Mouse (Mus musculus): ENCODE data around the gene 1700088E04Rik.

The 1700088E04Rik gene

DNA sequence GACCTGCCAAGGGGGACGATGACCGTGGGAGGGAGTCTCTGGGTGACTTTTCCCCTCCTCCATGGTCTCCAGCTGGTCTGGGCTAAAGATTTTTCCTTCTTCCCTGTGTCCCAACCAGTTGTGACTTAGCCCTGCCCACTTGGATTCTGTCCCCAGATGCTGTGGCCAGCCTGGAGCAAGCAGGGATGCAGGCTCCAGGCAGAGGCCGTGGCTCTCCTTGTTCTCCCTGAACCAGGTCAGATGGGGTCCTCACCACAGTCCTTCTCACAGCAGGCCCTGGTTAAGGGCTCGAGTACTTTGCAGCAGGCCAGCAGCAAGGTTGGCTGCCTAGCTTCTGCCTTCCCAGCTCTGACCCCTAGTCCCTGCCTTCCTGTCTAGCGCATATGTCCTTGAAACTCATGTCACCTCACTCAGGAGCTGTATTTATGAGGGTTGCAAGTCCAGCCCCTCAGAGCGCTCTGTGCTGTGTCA is 7.8 kb downstream of the 1700088E04Rik start:
- intact Hi-C loops (cut with DNase I): no loop called here

- intact Hi-C loops (cut with DNase I): no loop called here
These were observed 9.6 kb downstream of the 1700088E04Rik start for GRCm38 (mm10) chr15:79131442-79131841.

DNA sequence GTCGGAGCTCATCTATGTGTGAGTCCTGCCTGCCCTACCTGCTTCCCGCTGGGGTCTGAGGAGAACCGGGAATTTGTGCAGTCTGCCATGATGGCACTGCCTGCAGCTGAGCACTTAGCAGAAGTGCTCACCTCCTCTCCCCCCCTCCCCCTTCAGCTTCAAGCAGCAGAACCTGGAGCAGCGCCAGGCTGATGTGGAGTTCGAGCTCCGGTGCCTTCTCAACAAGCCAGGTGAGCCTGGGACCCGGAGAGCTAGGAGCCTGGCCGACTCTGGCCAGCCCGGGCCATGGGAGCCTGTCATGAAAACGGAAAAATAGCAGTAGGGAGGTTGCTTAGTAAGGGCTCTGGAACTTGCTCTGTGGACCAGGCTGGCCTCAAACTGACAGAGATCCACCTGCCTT is 10.3 kb downstream of the 1700088E04Rik start:
- intact Hi-C loops (cut with DNase I): no loop called here

DNA sequence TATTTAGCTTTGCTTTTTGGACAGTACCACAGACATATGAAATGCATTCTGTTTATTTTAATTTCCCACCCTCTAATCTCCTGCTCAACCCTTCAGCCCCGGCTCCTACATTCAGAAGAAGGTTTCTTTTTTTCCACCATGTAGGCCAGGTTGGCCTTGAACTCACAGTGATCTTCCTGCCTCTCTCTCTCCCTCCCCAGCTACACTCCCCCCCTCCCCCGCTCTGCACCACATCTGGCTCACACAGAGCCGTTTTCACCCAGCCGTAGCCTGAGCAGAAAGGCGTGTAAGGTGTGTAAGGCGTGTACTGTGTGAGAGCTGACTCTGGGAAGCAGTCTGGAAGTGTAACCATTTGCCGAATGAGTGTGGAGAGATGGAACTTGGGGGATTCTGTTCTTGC is 11.7 kb downstream of the 1700088E04Rik start:
- intact Hi-C loops (cut with DNase I): loop anchor here (5.0 kb wide), 1 partner anchor 37 kb away; no protein-coding TSS in a partner anchor

DNA sequence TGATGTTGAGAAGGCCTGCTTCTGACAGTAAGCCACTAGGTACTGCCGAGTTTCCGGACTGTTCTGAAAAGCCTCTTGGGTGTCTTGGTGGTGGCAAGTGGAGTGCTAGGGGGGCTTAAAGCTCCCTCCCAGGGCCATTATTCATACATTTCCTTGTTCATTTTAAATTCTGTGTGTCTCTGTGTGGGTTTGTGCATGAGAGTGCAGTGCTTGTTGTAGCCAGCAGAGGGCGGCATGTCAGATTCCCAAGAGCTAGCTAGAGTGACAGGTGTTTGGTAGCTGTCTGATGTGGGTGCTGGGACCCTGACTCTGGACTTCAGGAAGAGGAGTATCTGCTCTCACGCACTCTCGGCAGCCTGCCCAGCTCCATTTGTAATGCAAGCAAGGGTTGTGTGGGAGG is 12.8 kb downstream of the 1700088E04Rik start:
- intact Hi-C loops (cut with DNase I): loop anchor here (5.0 kb wide), 1 partner anchor 36 kb away; no protein-coding TSS in a partner anchor

DNA sequence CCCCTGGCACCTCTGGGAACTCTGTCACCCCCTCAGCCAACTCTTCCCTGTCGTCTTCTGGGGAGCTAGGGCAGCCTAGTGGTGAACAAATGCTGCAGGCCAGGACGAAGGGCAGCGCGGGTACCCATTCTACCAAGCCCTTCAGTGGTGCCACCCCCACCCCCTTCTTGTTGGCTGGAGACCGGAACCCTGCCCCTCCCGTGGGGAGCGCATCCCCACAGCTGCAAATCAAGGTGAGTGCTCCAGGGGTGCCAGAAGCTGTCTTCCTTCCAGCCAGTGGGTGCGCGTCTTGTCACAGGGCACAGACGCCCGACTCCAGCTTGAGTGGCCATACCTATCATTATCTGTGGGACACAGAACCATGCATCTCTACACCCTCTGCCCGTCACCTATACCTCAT is 14.0 kb downstream of the 1700088E04Rik start:
- intact Hi-C loops (cut with DNase I): loop anchor here (5.0 kb wide), 1 partner anchor 35 kb away; no protein-coding TSS in a partner anchor

- intact Hi-C loops (cut with DNase I): loop anchor here (5.0 kb wide), 1 partner anchor 34 kb away; no protein-coding TSS in a partner anchor
These were observed 14.7 kb downstream of the 1700088E04Rik start for GRCm38 (mm10) chr15:79126217-79126932.

DNA sequence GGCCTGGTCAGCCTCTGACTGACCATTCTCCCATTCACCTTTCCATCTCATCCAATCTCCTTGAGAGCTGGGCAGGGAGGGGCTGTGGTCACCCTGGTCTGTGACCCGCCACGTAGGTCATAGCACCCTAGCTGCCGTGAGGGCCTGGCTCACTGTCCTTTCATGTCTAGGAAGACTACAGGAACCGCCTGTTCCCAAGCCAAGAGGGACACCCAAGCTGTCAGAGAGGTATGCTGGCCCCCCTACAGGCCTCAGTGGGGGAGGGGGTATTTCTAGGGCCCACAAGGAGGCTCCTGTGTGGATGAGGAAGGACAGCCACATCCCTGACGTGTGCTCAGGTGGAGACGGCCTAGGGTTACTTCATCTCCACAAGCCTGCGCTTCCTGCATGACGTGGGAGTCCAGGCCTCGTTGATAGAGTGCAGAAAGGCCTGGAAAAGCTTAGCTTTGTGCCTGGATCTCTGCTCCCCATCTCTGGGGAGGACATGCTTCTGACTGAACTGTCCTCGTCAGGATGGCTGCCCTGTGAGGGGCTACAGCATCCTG is 16.6 kb downstream of the 1700088E04Rik start:
- intact Hi-C loops (cut with DNase I): no loop called here

- intact Hi-C loops (cut with DNase I): no loop called here
These were observed 17.3 kb downstream of the 1700088E04Rik start for GRCm38 (mm10) chr15:79123751-79124150.

DNA sequence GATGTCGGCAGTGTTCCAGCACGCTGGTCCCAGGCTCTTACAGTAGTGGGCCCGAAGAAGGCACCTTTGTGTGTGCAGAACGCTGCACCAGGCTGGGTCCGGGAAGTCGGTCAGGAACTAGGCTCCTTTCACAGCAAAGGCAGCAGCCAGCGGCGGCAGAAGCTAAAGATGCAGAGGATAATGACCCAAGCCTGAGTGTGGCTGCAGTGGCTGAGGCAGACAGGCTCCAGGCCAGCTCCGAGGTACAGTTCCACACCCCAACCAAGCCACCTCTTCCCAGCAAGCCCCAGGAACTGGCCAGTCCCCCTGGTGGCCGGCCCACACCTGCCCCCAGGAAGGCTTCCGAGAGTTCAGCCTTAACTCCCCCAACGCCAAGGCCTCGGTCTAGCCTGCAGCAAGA is 18.5 kb downstream of the 1700088E04Rik start:
- intact Hi-C loops (cut with DNase I): no loop called here

DNA sequence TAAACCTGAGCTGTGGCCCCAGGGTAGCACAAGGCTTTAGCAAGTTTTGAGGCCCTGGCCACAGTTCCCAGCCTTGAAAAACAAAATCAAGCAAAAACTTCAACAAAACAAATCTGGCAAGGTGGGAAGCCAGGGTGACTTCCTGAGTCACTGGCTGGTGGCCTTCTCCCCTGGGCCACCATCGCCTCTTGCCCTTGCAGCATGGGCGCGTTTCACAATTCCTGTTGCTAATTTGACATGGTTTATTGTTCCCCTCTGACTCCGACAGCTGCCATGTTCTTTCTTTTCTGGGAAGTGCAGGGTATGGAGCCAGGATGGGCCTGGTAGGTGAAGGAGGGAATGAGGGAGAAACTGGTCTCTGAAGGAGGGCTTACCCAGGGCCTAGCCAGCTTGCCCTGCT is 18.9 kb downstream of the 1700088E04Rik start:
- intact Hi-C loops (cut with DNase I): no loop called here

DNA sequence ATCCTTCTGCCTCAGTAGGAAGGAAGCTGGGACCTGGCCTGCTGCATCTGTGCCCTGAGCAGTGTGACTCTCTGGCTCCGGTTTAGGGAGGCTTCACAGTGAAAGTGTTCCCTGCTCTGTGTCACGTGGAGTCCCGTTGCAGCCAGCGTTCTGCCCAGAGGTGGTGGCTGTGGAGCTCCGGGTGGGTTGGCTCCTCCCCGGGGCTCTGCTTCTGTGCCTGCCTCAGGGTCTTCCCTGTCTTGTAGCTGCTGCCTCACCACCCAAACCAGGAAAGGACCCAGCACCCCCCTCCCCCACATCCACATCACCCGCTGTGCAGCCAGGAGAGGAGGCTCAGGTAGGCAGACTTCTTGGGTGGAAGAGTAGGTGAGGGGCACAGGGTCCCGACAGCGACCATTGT is 21.6 kb downstream of the 1700088E04Rik start:
- intact Hi-C loops (cut with DNase I): no loop called here

DNA sequence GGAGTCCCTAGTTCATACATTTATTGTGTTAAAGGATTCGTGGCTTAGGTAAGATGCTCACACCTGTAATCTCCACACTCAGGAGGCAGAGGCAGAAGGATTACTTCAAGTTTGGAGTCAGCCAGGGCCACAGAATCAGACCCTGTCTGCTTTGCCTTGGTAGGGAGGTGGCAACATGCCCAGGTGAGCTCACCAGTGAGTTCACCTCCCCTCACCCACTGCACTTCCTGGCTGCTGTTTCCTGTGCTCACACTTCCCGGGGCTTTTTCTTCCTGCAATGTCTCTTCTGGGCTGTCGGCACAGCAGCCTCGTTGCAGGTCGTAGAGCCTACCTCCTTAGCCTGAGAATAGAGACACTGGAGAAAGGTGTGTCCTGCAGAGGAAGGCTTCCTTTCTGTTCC is 25.8 kb downstream of the 1700088E04Rik start:
- intact Hi-C loops (cut with DNase I): no loop called here

DNA sequence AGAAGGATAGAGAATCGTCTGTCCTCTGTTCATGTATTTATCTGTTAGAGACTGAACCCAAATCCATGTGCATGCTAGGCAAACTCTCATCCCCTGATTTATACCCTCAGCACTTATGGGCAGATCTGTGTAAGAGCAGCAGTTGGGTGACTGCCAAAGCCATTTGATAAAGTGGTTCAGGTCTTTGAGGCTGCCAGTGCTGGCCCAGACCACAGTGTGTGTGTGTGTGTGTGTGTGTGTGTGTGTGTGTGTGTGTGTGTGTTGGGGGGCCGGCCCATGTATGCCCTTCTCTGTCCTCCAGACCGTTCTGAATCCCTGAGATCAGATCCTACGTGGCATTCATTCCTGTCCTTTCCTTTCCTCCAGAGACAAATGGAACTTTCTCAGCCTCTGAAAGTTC is 29.3 kb downstream of the 1700088E04Rik start:
- intact Hi-C loops (cut with DNase I): no loop called here

GRCm38 (mm10) chr15:79110528-79110927 is 30.5 kb downstream of the 1700088E04Rik start:
- intact Hi-C loops (cut with DNase I): no loop called here

GRCm38 (mm10) chr15:79110031-79110430 is 31.0 kb downstream of the 1700088E04Rik start:
- intact Hi-C loops (cut with DNase I): no loop called here

DNA sequence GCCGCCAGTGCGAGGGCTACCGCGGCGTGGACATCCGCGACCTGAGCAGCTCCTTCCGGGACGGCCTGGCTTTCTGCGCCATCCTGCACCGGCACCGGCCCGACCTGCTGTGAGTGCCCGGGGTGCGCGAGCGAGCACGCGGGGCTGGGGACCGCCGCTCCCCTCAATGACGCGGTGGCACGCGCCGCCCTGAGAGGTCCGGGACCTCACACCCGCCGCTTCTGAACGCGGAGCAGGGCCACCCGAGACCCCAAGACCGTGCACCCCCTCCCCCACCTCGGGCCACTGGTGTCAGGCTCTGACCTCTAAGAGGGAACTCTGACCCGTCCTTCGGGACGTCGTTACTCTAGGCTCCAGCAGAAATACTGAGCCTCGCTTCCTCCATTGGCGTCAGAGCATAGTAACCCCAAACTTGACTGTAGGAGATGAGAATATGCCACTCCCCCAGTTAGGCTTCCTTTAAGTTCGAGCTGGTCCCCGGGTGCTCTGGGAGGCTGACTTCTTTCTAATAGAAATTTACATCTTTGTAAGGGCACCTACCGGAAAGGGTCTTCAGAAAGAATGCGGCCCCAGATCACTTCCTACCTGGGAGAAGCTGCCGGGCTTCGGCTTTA is 31.6 kb downstream of the 1700088E04Rik start:
- intact Hi-C loops (cut with DNase I): no loop called here

GRCm38 (mm10) chr15:79108421-79109320 is 32.4 kb downstream of the 1700088E04Rik start, which contains the start of gene Micall1:
TSS of gene Micall1 (plus strand) at chr15:79108898.
- intact Hi-C loops (cut with DNase I): no loop called here

- intact Hi-C loops (cut with DNase I): no loop called here
These were observed 33.1 kb downstream of the 1700088E04Rik start for GRCm38 (mm10) chr15:79107966-79108365.

DNA sequence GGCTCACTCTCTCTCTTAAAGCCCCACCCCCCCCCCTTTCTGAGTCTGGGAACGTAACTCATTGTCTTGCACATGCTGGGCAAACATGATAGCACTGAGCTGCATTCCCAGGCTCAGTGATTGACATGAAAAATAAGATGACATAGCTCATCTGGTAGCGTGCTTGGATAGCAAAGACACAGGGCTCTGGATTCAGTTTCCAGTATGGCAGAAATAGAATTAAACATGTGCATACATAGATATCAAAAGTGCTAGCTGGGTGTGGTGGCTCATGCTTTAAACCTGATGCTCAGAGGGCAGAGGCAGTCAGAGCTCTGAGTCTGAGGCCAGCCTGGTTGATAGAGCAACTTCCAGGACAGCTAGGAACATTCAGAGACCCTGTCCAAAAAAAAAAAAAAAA is 35.2 kb downstream of the 1700088E04Rik start:
- intact Hi-C loops (cut with DNase I): no loop called here

- intact Hi-C loops (cut with DNase I): no loop called here
These were observed 37.8 kb downstream of the 1700088E04Rik start for GRCm38 (mm10) chr15:79103264-79103663.

Measured in adrenal gland (tissue).